Mouse (Mus musculus): ENCODE data around the gene Btbd16. TPM values are rescaled to one million over a fixed set of nuclear protein-coding genes. Genes with fewer than 3 reads are reported as not detected.

The Btbd16 gene
- polyA plus RNA-seq, 1 experiment from 2014 or later: not detected

DNA sequence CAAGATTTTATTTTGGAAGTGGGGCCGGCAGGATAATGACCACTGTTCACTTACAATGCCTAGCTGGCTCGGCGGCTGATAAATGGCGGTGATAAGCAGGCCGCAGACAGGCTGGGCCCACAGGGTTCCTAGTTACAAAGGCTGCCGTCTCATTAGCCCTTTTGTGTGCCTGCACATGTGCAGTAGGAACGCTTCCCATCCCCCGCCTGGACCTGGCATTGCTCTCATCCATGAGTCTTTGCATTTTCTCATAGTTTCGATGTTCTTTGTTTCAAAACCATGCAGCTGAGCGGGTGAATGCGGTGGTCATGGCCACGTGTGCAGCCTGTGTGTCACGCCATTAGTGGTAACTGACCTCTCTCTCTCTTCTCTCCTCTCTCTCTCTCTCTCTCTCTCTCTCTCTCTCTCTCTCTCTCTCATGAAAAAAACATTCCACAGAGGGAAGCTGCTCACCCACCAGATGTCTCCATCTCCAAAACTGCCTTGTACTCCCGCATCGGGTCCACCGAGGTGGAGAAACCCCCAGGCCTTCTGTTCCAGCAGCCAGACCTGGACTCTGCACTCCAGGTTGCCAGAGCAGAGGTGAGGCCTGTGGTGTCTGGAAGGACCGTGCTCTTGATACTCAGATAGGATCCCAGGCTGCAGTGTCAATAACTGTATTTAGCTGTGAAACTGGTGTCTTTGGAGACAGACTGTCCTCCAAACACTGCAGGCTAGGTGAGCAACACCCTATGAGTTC lies 22.9 kb upstream of the Btbd16 start:
- Histone ChIP-seq H3K4me1 (peaks cover 22% of the 10 kb centered on the region), H3K4me2 (no peak overlapping the region), H3K4me3 (no peak overlapping the region), H3K36me3 (peaks cover 78% of the 10 kb centered on the region), H3K27ac (0 out of 2 replicates have a peak overlapping the region, but pooled peaks have one; percentile 16), H3K9ac (no peak overlapping the region), H3K9me3 (no peaks in the 10 kb centered on the region), H3K27me3 (no peaks in the 10 kb centered on the region)
- no peak for ATAC-seq (ENCODE audit: insufficient number of reproducible peaks, insufficient read depth, low FRiP score, low TSS enrichment, low read depth)
- 60% methylated on average over 17 of the region's 17 CpGs for WGBS

DNA sequence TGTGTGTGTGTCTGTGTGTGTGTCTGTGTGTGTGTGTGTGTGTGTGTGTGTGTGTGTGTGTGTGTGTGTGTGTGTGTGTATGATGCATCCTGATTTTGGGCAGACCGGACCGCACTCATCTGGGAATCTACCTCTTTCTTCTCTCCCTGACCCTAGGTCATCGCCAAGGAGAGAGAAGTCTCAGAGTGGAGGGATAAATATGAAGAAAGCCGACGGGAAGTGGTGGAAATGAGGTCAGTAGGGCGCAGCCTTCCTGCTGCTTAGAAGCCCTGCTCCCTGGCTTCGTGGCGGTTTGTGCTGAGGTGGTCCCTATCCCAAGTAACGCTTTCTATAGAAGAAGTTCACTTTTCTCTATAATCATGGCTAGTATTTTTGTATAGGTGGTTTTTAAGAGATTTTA lies 22.2 kb upstream of the Btbd16 start:
- H3K4me1 ChIP-seq: peaks cover 22% of the 10 kb centered on the region
- H3K36me3 ChIP-seq: peaks cover 73% of the 10 kb centered on the region
- ATAC-seq (ENCODE audit: insufficient number of reproducible peaks, insufficient read depth, low FRiP score, low TSS enrichment, low read depth): no peak
- no peaks in the 10 kb centered on the region for H3K9me3 ChIP-seq
- H3K9ac ChIP-seq: no peak overlapping the region
- no peak overlapping the region for H3K27ac ChIP-seq
- H3K4me2 ChIP-seq: no peak overlapping the region
- no peaks in the 10 kb centered on the region for H3K27me3 ChIP-seq
- no peak overlapping the region for H3K4me3 ChIP-seq
- WGBS: 76% methylated on average over 8 of the region's 9 CpGs

DNA sequence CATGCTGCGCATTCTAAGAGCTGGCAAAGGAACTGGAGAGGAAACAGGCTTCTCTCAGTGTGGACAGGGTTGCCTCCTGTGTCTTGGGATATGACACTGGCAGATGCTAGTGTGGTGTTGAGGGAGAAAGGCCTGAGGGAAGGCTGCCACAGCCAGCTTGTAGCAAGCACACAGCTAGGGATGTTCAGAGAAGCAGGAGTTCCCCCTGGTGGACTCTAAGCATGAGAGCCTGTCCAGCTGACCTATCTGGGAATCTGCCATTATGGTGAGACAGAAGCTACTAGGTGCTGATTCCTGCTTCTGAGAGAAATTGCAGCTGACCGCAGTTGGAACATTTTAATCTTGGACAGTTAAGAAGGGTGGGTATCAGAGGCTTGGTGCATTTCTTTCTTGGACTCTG lies 19.1 kb upstream of the Btbd16 start:
- Histone ChIP-seq H3K36me3 (peaks cover 77% of the 10 kb centered on the region), H3K27ac (no peak overlapping the region), H3K9me3 (no peaks in the 10 kb centered on the region), H3K4me2 (no peak overlapping the region), H3K4me3 (no peak overlapping the region), H3K4me1 (peaks cover 22% of the 10 kb centered on the region), H3K27me3 (no peaks in the 10 kb centered on the region), H3K9ac (no peak overlapping the region)
- WGBS: 96% methylated on average over 2 of the region's 2 CpGs
- ATAC-seq (ENCODE audit: insufficient number of reproducible peaks, insufficient read depth, low FRiP score, low TSS enrichment, low read depth): no peak

DNA sequence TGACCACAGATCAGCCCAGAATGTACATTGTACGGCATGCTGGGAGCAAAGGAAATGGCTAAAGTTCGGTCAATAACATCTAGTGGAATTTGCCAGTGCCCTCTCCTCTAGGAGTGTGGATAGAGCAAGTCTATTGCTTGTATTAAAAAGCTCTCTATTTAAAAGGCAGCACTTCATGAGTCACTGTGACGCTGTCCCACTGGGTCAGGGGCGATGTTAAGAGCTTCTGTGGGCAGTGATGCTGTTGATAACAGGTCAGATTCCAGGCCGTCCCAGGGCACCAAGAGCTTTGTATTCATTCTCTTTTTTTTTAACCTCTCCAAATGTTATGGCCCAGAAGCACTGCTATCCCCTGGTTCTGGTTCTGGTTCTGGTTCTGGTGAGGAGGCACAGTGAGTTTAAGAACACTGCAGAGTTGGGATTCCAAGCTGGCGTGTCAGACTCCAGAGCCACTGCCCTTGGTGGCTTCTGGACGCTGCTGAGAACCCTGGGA lies 17.5 kb upstream of the Btbd16 start:
- H3K4me1 ChIP-seq: peaks cover 12% of the 10 kb centered on the region
- no peak overlapping the region for H3K4me2 ChIP-seq
- no peaks in the 10 kb centered on the region for H3K27me3 ChIP-seq
- H3K4me3 ChIP-seq: no peak overlapping the region
- no peak overlapping the region for H3K9ac ChIP-seq
- H3K36me3 ChIP-seq: peaks cover 78% of the 10 kb centered on the region
- 86% methylated on average over 7 of the region's 7 CpGs for WGBS
- H3K9me3 ChIP-seq: no peaks in the 10 kb centered on the region
- H3K27ac ChIP-seq: no peak overlapping the region
- ATAC-seq (ENCODE audit: insufficient number of reproducible peaks, insufficient read depth, low FRiP score, low TSS enrichment, low read depth): no peak

DNA sequence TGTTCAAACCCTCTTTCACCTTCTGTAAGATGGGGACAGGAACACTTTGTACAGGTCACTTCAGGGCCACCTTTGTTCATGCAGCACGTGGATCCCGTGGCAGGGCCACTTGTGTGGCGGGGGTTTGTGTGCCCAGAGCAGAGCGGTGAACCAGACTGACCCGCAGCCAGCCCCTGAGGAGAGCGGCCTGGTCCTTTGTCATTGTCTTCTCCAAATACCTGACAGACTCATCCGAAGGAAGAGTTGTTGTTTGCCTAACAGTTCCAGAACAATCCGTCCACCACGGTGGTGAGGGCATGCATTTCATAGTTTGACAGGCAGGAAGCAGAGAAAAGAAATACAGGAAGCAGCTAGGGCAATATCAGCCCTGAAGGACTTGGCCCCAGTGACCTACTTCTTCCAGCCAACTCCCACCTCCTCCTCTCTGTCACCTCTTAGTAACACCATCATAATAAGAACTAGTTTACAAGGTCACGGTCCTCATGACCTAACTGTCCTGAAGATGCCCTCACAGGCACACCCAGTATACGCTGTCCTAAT lies 16.5 kb upstream of the Btbd16 start:
- Histone ChIP-seq H3K4me3 (no peak overlapping the region), H3K27me3 (no peaks in the 10 kb centered on the region), H3K9ac (no peak overlapping the region), H3K36me3 (peaks cover 76% of the 10 kb centered on the region), H3K4me2 (no peak overlapping the region), H3K9me3 (no peaks in the 10 kb centered on the region), H3K4me1 (peaks cover 14% of the 10 kb centered on the region), H3K27ac (no peak overlapping the region)
- WGBS: 87% methylated on average over 11 of the region's 11 CpGs
- ATAC-seq (ENCODE audit: insufficient number of reproducible peaks, insufficient read depth, low FRiP score, low TSS enrichment, low read depth): no peak

DNA sequence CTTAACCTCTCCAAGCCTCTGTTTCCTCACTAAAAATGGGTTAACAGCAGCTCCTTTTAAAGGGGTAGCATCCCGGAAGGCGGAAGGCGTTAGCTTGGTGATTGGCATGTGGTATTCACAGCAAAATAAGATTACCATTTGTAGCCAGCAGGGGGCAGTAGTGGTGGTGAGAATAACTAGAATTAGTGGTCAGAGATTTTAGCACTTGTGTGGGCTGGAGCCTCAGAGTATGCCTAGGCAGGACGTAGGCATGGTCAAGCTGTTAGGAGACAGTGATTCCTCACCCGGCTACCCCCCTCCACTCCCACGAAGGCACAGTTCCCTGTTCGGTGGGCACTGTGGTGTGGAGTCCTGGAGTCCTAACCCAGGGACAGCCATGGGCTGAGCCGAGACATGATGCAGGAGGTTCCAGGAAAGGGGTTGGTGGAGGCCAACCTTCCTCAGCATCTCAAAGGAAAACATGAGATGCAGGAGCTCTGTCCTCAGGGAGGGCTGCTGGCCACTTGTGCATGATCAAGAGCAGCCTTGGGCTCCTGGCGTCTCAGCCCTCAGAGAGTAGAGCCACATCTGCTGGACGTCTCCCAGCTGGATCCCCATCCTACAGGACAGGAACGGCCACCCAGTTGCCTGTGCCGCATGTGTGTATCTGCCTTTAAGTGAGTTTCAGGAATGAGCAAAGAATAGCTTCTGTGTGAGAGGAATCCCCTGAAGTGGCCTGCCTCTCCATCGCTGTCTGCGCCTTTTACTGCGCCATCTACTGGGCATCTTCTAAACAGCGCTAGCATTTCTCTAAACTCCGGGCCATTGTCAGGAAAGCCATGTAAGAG lies 11.6 kb upstream of the Btbd16 start:
- no peak overlapping the region; the same call in 1 of the 2 replicates for H3K9ac ChIP-seq
- 38% methylated on average over 17 of the region's 17 CpGs for WGBS

DNA sequence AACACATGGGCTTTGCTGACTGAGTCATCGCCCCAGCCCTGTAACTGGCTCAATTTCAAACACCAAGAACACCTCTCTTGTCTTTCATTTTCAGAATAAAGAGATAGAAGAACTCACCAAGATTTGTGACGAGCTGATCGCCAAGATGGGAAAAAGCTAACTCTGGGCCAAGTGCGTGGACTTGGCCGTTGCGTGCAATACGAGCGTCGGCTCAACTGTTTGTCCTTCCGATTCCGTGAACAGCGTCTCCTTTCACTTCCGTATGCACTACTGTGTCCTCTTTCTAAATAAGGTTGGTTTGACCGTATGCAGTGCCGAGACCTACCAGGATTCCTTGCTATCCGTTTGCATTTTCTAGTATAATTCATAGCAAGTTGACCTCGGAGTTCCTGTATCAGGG lies 9.7 kb upstream of the Btbd16 start:
- H3K27me3 ChIP-seq: no peaks in the 10 kb centered on the region
- ATAC-seq (ENCODE audit: insufficient number of reproducible peaks, insufficient read depth, low FRiP score, low TSS enrichment, low read depth): no peak
- WGBS: 89% methylated on average over 17 of the region's 17 CpGs
- peaks cover 57% of the 10 kb centered on the region for H3K36me3 ChIP-seq
- peaks cover 4% of the 10 kb centered on the region; the same call in 1 of the 2 replicates for H3K4me1 ChIP-seq
- H3K9me3 ChIP-seq: no peaks in the 10 kb centered on the region
- no peak overlapping the region for H3K4me2 ChIP-seq
- H3K27ac ChIP-seq: 0 out of 2 replicates have a peak overlapping the region, but pooled peaks have one; percentile 11
- H3K4me3 ChIP-seq: no peak overlapping the region
- no peak overlapping the region for H3K9ac ChIP-seq

More for the DNA sequence above, 11.6 kb upstream of the Btbd16 start:
- Histone ChIP-seq H3K4me1 (peaks cover 4% of the 10 kb centered on the region; the same call in 1 of the 2 replicates), H3K4me2 (no peak overlapping the region), H3K27me3 (no peaks in the 10 kb centered on the region), H3K9me3 (no peaks in the 10 kb centered on the region), H3K27ac (peak overlapping the region; percentile 40), H3K4me3 (no peak overlapping the region), H3K36me3 (peaks cover 76% of the 10 kb centered on the region)
- 0 out of 2 replicates have a peak, but pooled peaks have one; percentile 52 for ATAC-seq (ENCODE audit: insufficient number of reproducible peaks, insufficient read depth, low FRiP score, low TSS enrichment, low read depth)

DNA sequence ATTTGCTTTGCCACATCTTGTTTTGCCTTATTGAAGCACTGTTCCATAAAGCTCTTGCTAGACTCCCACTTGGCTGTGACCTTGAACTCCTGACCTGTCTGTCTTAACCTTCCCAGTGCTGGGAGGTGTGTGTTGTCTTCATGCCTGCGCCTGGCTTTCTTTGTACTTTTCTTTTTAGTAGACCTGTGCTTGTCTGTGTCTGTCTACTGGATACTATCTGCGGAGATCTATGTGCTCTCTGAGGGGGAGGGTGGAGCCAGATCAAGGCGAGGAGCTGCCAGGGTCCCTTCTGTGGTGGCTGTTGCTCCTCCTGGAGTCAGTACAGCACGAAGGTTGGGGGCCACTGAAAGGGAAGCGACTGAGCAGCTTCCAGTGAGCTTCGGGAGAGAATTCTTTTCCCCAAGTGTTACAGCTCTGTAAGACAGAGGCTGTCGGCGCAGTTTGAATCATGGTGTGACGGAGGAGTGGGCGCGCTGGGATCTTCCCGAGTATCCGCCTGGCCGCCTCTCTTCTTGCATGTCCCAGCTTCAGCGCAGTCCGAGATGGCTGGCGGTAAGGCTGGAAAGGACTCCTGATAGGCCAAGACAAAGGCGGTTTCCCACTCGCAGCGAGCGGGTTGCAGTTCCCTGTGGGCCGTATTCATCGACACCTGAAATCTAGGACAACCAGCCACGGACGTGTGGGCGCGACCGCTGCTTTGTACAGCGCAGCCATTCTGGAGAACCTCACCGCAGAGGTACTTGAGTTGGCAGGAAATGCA lies 7.3 kb upstream of the Btbd16 start:
- no peaks in the 10 kb centered on the region for H3K9me3 ChIP-seq
- no peak for ATAC-seq (ENCODE audit: insufficient number of reproducible peaks, insufficient read depth, low FRiP score, low TSS enrichment, low read depth)
- WGBS: 75% methylated on average over 30 of the region's 30 CpGs
- H3K36me3 ChIP-seq: peaks cover 33% of the 10 kb centered on the region
- H3K4me1 ChIP-seq: peaks cover 4% of the 10 kb centered on the region; the same call in 1 of the 2 replicates
- no peak overlapping the region for H3K4me3 ChIP-seq
- H3K27ac ChIP-seq: no peak overlapping the region
- no peak overlapping the region for H3K4me2 ChIP-seq
- no peaks in the 10 kb centered on the region for H3K27me3 ChIP-seq
- no peak overlapping the region for H3K9ac ChIP-seq

DNA sequence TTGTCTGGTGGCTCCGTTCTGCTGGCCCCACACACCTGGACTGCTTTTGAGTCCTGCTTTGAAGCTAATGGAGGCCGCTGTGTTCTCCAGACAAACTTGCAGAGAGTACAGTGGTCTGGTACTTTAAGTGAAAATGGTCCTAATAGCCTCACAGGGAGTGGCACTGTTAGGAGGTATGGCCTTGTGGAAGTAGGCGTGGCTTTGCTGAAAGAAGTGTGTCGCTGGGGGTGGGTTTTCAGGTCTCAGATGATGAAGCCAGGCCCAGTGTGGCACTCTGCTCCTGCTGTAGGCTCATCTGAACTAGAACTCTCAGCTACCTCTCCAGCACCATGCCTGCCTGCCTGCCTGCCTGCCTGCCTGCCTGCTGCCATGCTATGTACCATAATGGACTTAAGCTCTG lies 5.7 kb upstream of the Btbd16 start:
- H3K4me1 ChIP-seq: no peaks in the 10 kb centered on the region
- H3K9ac ChIP-seq: no peak overlapping the region
- H3K9me3 ChIP-seq: no peaks in the 10 kb centered on the region
- H3K4me2 ChIP-seq: no peak overlapping the region
- no peak overlapping the region for H3K4me3 ChIP-seq
- ATAC-seq (ENCODE audit: insufficient number of reproducible peaks, insufficient read depth, low FRiP score, low TSS enrichment, low read depth): no peak
- no peaks in the 10 kb centered on the region for H3K27me3 ChIP-seq
- H3K36me3 ChIP-seq: peaks cover 29% of the 10 kb centered on the region
- WGBS: 94% methylated on average over 4 of the region's 4 CpGs
- H3K27ac ChIP-seq: no peak overlapping the region

DNA sequence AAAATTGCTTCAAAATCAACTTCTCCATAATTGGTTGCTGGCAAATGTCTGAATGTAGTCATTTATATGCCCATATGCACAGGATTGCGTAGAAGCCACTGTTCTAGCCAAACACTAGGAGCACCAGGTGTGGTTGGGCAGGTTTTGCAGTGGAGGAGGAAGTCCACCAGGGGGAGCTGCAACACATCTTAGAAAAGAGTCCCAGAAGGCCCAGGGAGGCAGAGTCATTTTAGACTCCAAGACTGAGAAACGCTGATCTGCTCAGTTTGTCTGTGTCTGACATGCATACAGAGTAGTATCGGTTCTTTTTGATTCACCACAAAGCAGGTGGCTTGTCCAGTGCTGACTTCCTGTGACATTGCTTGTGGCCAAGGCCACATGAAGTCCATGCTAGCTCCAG lies 3.2 kb upstream of the Btbd16 start:
- H3K36me3 ChIP-seq: peaks cover 12% of the 10 kb centered on the region

More for the DNA sequence above, 3.2 kb upstream of the Btbd16 start:
- Histone ChIP-seq H3K4me2 (no peak overlapping the region), H3K9me3 (no peaks in the 10 kb centered on the region), H3K27me3 (no peaks in the 10 kb centered on the region), H3K4me1 (no peaks in the 10 kb centered on the region), H3K4me3 (no peak overlapping the region), H3K27ac (no peak overlapping the region), H3K9ac (no peak overlapping the region)
- no peak for ATAC-seq (ENCODE audit: insufficient number of reproducible peaks, insufficient read depth, low FRiP score, low TSS enrichment, low read depth)
- whole genome bisulfite sequencing: 28% methylated on average over 3 of the region's 3 CpGs
